Mouse (Mus musculus) liver, embryonic 14.5 days (tissue): ENCODE data around the gene Cltrn. TPM values are rescaled to one million over a fixed set of nuclear protein-coding genes. Genes with fewer than 3 reads are reported as not detected.

ENCODE experiments used
- ATAC-seq: fragments of 200-750 bp; cut with Nextera tagmentation; 2 replicates; pipeline ENCODE4 v1.8.0; 2017; ENCODE audit warnings: moderate number of reproducible peaks, mild to moderate bottlenecking, moderate library complexity; ENCODE audit not compliant: insufficient read depth
- DNase-seq, 3 experiments: peaks; one replicate each; pipeline ENCODE4 v3.0.0-alpha.2; 2012 to 2013; ENCODE audit warnings: low read depth in 3 of 3, low spot score in 3 of 3
- H3K27ac ChIP-seq: fragments of 300-500 bp; sonication (generic); 2 replicates; pipeline ENCODE4 v1.5.1; 2014; ENCODE audit warnings: moderate library complexity, mild to moderate bottlenecking, control low read depth, inconsistent platforms
- H3K27me3 ChIP-seq: fragments of 300-500 bp; sonication (generic); 2 replicates; pipeline ENCODE4 v1.6.1; 2014; ENCODE audit warnings: mild to moderate bottlenecking, low read length, moderate library complexity; ENCODE audit not compliant: control insufficient read depth, insufficient read depth
- H3K36me3 ChIP-seq: fragments of 300-500 bp; sonication (generic); replicated peaks from 2 replicates; pipeline ENCODE4 v1.6.1; 2014; ENCODE audit warnings: low read depth; ENCODE audit not compliant: control insufficient read depth, insufficient read depth
- H3K4me1 ChIP-seq, 2 experiments: fragments of 200-500 bp in 1 of 2; fragments of 300-500 bp in 1 of 2; sonication (generic) in 1 of 2; replicated peaks; 2 replicates each; pipeline ENCODE4 v1.6.1; 2012 to 2014; ENCODE audit warnings: antibody characterized with exemption in 1 of 2, inconsistent platforms in 1 of 2, low read length in 1 of 2; ENCODE audit not compliant: control insufficient read depth in 2 of 2, insufficient read depth in 2 of 2
- H3K4me2 ChIP-seq: fragments of 300-500 bp; sonication (generic); 2 replicates; pipeline ENCODE4 v1.6.1; 2014; ENCODE audit warnings: low read depth, mild to moderate bottlenecking, control low read depth, moderate library complexity
- H3K4me3 ChIP-seq, 2 experiments: fragments of 200-500 bp in 1 of 2; fragments of 300-500 bp in 1 of 2; sonication (generic) in 1 of 2; 2 replicates each; pipeline ENCODE4 v1.5.1; 2012 to 2014; ENCODE audit warnings: low read depth in 2 of 2, low read length in 2 of 2, mild to moderate bottlenecking in 2 of 2, control low read depth in 1 of 2, inconsistent platforms in 1 of 2, moderate library complexity in 1 of 2; ENCODE audit not compliant: insufficient read depth in 1 of 2
- H3K9ac ChIP-seq: fragments of 300-500 bp; sonication (generic); replicated peaks from 2 replicates; pipeline ENCODE4 v1.6.1; 2014; ENCODE audit warnings: mild to moderate bottlenecking, control low read depth, moderate library complexity
- H3K9me3 ChIP-seq: fragments of 300-500 bp; sonication (generic); 2 replicates; pipeline ENCODE4 v1.6.1; 2016; ENCODE audit warnings: low read length, mixed read lengths; ENCODE audit not compliant: control insufficient read depth
- CTCF ChIP-seq: IDR thresholded peaks from 2 replicates; pipeline ENCODE4 v1.5.1; 2016; ENCODE audit warnings: antibody characterized with exemption, low read depth, control low read depth
- EP300 ChIP-seq: IDR thresholded peaks from 2 replicates; pipeline ENCODE4 v1.6.1; 2016; ENCODE audit warnings: antibody characterized with exemption, low read depth
- WGBS: fragments of 180-500 bp; shearing (Covaris S2); extraction: QIAGEN DNeasy Blood & Tissue Kit; methylation state at CpG from one replicate; pipeline ENCODE4 v1.1.7; 2014; ENCODE audit not compliant: insufficient replicate concordance; 5-methylcytosine and 5-hydroxymethylcytosine counted together
- polyA plus RNA-seq, 2 experiments: library from polyadenylated mRNA; depleted of rRNA in 1 of 2; stranded (reverse) in 1 of 2; unstranded in 1 of 2; fragments of >200 nt; fragmentation: Nextera tagmentation in 1 of 2; extraction: Ambion mirVana in 1 of 2; gene quantifications; 2 replicates each; pipeline versions ENCODE4 v1.2.1 to v1.2.3; 2012 to 2014

The Cltrn gene
- polyA plus RNA-seq, 2 experiments: 0.16 to 0.46 TPM

DNA sequence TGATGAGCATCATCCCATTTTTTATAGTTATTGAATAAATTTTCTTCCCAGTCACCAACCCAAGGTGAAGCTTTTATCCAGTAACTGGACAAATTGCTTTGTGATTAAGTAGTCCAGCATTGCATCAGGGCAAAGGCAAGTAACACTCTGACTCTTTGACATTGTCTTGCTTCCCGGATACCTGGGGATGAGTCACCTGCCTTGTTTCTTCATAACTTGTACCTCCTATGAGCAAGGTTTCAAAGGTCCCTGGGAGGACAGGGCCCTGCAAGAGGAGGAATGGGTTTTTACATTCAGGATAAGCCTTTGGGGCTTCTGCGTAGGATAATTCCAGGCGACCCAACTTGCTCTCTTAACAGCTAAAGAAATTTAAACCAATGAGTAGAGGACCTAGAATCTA, 35.3 kb downstream of the Cltrn start:
- Histone ChIP-seq H3K9me3 (no peaks in the 10 kb centered on the region), H3K9ac (no peak overlapping the region), H3K4me3 (no peak overlapping the region), H3K27me3 (no peaks in the 10 kb centered on the region), H3K4me1 (no peaks in the 10 kb centered on the region), H3K4me2 (no peak overlapping the region), H3K36me3 (no peaks in the 10 kb centered on the region), H3K27ac (no peak overlapping the region)
- TF ChIP-seq CTCF (no peak), EP300 (no peak)
- 73% methylated on average over 3 of the region's 3 CpGs for WGBS
- DNase-seq (no peak), ATAC-seq (no peak)

GRCm38 (mm10) chrX:164133531-164133930, 44.9 kb downstream of the Cltrn start:
- Histone ChIP-seq H3K4me1 (no peaks in the 10 kb centered on the region), H3K9ac (no peak overlapping the region), H3K4me3 (no peak overlapping the region), H3K27ac (no peak overlapping the region), H3K27me3 (no peaks in the 10 kb centered on the region; the same call in 1 of the 2 replicates), H3K9me3 (no peaks in the 10 kb centered on the region), H3K4me2 (no peak overlapping the region), H3K36me3 (no peaks in the 10 kb centered on the region)
- WGBS: 91% methylated on average over 3 of the region's 3 CpGs
- no peak for DNase-seq
- ATAC-seq: no peak
- TF ChIP-seq EP300: no peak
- no peak for TF ChIP-seq CTCF

- no peaks in the 10 kb centered on the region for H3K4me1 ChIP-seq
- no peak overlapping the region for H3K27ac ChIP-seq
- H3K36me3 ChIP-seq: no peaks in the 10 kb centered on the region
- DNase-seq (no peak), ATAC-seq (no peak)
- no peak for TF ChIP-seq CTCF
- TF ChIP-seq EP300: no peak
- H3K4me2 ChIP-seq: no peak overlapping the region
- WGBS: 58% methylated on average over 4 of the region's 4 CpGs
- no peak overlapping the region for H3K4me3 ChIP-seq
- H3K27me3 ChIP-seq: no peaks in the 10 kb centered on the region; the same call in 1 of the 2 replicates
- H3K9ac ChIP-seq: no peak overlapping the region
- no peaks in the 10 kb centered on the region for H3K9me3 ChIP-seq
These were observed 46.7 kb downstream of the Cltrn start for GRCm38 (mm10) chrX:164135304-164135818.

GRCm38 (mm10) chrX:164139032-164139431, 50.4 kb downstream of the Cltrn start, which contains the start of gene Ace2:
Ace2 (plus strand) TSS chrX:164139332.
- H3K4me2 ChIP-seq: no peak within 1 kb of the TSS
- no peak within 1 kb of the TSS for H3K9ac ChIP-seq
- no peaks in the 10 kb centered on the region for H3K4me1 ChIP-seq
- WGBS: 71% methylated on average over 2 of the region's 2 CpGs
- H3K27ac ChIP-seq: no peak within 1 kb of the TSS
- H3K4me3 ChIP-seq: no peak within 1 kb of the TSS
- H3K27me3 ChIP-seq: no peaks in the 10 kb centered on the region
- ATAC-seq: no peak
- H3K36me3 ChIP-seq: no peaks in the 10 kb centered on the region
- no peak for TF ChIP-seq EP300
- TF ChIP-seq CTCF: no peak
- no peak for DNase-seq
- no peaks in the 10 kb centered on the region for H3K9me3 ChIP-seq

- no peak overlapping the region for H3K9ac ChIP-seq
- WGBS: 66% methylated on average over 6 of the region's 6 CpGs
- ATAC-seq (peak; percentile 86), DNase-seq (peak; percentile 26 to 46 (median 43))
- H3K27me3 ChIP-seq: no peaks in the 10 kb centered on the region
- no peaks in the 10 kb centered on the region for H3K9me3 ChIP-seq
- H3K27ac ChIP-seq: peak overlapping the region; percentile 46
- H3K36me3 ChIP-seq: no peaks in the 10 kb centered on the region
- H3K4me3 ChIP-seq: no peak overlapping the region
- peak overlapping the region; percentile 28 for H3K4me2 ChIP-seq
- TF ChIP-seq EP300 (peak; percentile 80), CTCF (no peak)
- H3K4me1 ChIP-seq: peaks cover 4 to 7% of the 10 kb centered on the region in 2 experiments; a peak in 2 of 4 replicates
These were observed 57.0 kb downstream of the Cltrn start for GRCm38 (mm10) chrX:164145463-164146250.
